In genomic region chr19:33102783-33103139, GRCm38 (mm10) we compare ENCODE assay signal across 19 mouse cellular contexts.
DNase-seq lines count a peak whose midpoint lies in the region; ATAC-seq lines count a peak whose summit lies in the region.
"Had no signal": no experiment of that assay in that cellular context is flagged by ENCODE, and none has a peak within 500 bp of the region (broad histone marks: within the 10 kb centered on the region; RNA-seq: fewer than 3 reads in every experiment).

No protein-coding gene starts in this region.

- no peaks in the 10 kb centered on the region; the same call in 1 of the 2 replicates for H3K27me3 ChIP-seq in heart, embryonic 13.5 days (replicated peaks)
- no peaks in the 10 kb centered on the region for H3K27me3 ChIP-seq in lung, embryonic 15.5 days
- H3K27me3 ChIP-seq: forebrain, embryonic 13.5 days; hindbrain, embryonic 12.5 days; liver, embryonic 12.5 days had no signal

- intact Hi-C loops in heart, postnatal 14 days (cut with DNase I), result no loop called here

- no peaks in the 10 kb centered on the region for H3K36me3 ChIP-seq in heart, embryonic 13.5 days
- H3K36me3 ChIP-seq in lung, embryonic 15.5 days, result no peaks in the 10 kb centered on the region
- H3K36me3 ChIP-seq: hindbrain, embryonic 12.5 days; liver, embryonic 12.5 days; midbrain, embryonic 12.5 days had no signal

- H3K4me2 ChIP-seq in heart, embryonic 13.5 days, result 0 out of 2 replicates have a peak overlapping the region, but pooled peaks have one; percentile 6
- H3K4me2 ChIP-seq in lung, embryonic 15.5 days, result no peak overlapping the region
- H3K4me2 ChIP-seq: forebrain, embryonic 13.5 days; hindbrain, embryonic 12.5 days; midbrain, embryonic 12.5 days had no signal

- H3K4me1 ChIP-seq in heart, embryonic 13.5 days, result peaks cover 26% of the 10 kb centered on the region
- H3K4me1 ChIP-seq in lung, embryonic 15.5 days, result peaks cover 16% of the 10 kb centered on the region

- DNase-seq in heart, postnatal 14 days, result no peak
- no peak for DNase-seq in lung, postnatal 14 days
- peak; percentile 48 for DNase-seq in brain, adult 2 months (ENCODE audit: low read depth, low spot score)
- DNase-seq in lung, postnatal 36 days, result peak; percentile 23
- no peak for DNase-seq in Muller cell, postnatal 12 days (ENCODE audit: inconsistent ontology term)
- DNase-seq: adrenal gland, postnatal 36 days; cerebellum, adult 2 months; gastrocnemius, postnatal 25 days; kidney, adult 11 months; kidney, postnatal 10 days; right cerebral cortex, adult 18-20 months had no signal

- WGBS in heart, embryonic 13.5 days, result 62% methylated on average over 7 of the region's 7 CpGs
- 48% methylated on average over 7 of the region's 7 CpGs for WGBS in lung, embryonic 15.5 days

- no peak overlapping the region for H3K9ac ChIP-seq in heart, embryonic 13.5 days
- H3K9ac ChIP-seq in lung, embryonic 15.5 days, result no peak overlapping the region
- H3K9ac ChIP-seq: forebrain, embryonic 13.5 days; hindbrain, embryonic 12.5 days; liver, embryonic 12.5 days; midbrain, embryonic 12.5 days had no signal

- no peak for ATAC-seq in heart, embryonic 13.5 days (ENCODE audit: extremely low read depth, insufficient number of reproducible peaks, low FRiP score, low TSS enrichment)
- ATAC-seq in lung, embryonic 15.5 days (ENCODE audit: borderline replicate concordance, extremely low read depth, low FRiP score, low TSS enrichment), result peak; percentile 72; the same call in 1 of the 2 replicates
- ATAC-seq: forebrain, embryonic 13.5 days; liver, embryonic 12.5 days had no signal

- H3K9me3 ChIP-seq in heart, embryonic 13.5 days, result no peaks in the 10 kb centered on the region
- no peaks in the 10 kb centered on the region for H3K9me3 ChIP-seq in lung, embryonic 15.5 days
- H3K9me3 ChIP-seq: forebrain, embryonic 13.5 days; hindbrain, embryonic 12.5 days; liver, embryonic 12.5 days; midbrain, embryonic 12.5 days had no signal

- no peak overlapping the region for H3K4me3 ChIP-seq in heart, embryonic 13.5 days
- no peak overlapping the region for H3K4me3 ChIP-seq in lung, embryonic 15.5 days
- H3K4me3 ChIP-seq: forebrain, embryonic 13.5 days; hindbrain, embryonic 12.5 days; liver, embryonic 12.5 days; midbrain, embryonic 12.5 days had no signal

- no peak overlapping the region for H3K27ac ChIP-seq in heart, embryonic 13.5 days (replicated peaks)
- peak overlapping the region; percentile 31; the same call in 1 of the 2 replicates for H3K27ac ChIP-seq in lung, embryonic 15.5 days
- H3K27ac ChIP-seq: forebrain, embryonic 13.5 days; hindbrain, embryonic 12.5 days; macrophage; midbrain, embryonic 12.5 days; stomach, postnatal 0 days had no signal

Comparison
In these comparisons a context has a peak if more than half of its experiments do, and no peak if none do; other contexts are left out.
1. DNase-seq: peak in brain, adult 2 months (single experiment) and lung, postnatal 36 days (single experiment); none in heart, postnatal 14 days (0 of 2), lung, postnatal 14 days (single experiment) and Muller cell, postnatal 12 days (single experiment).